Mouse (Mus musculus) stomach, postnatal 0 days (tissue): ENCODE data around the gene Mllt3. TPM values are rescaled to one million over a fixed set of nuclear protein-coding genes. Genes with fewer than 3 reads are reported as not detected.

Experiments used
- ATAC-seq: fragments of 200-750 bp; cut with Nextera tagmentation; 2 replicates; pipeline ENCODE4 v1.8.0; 2017; ENCODE audit not compliant: low FRiP score, low TSS enrichment
- DNase-seq: peaks from one replicate; pipeline ENCODE4 v3.0.0-alpha.2; 2016; ENCODE audit warnings: low spot score
- H3K27ac ChIP-seq: fragments of 300-500 bp; sonication (generic); replicated peaks from 2 replicates; pipeline ENCODE4 v1.5.1; 2014; ENCODE audit warnings: mild to moderate bottlenecking, control low read depth
- H3K27me3 ChIP-seq: fragments of 300-500 bp; sonication (generic); 2 replicates; pipeline ENCODE4 v1.6.1; 2014; ENCODE audit warnings: low read length; ENCODE audit not compliant: control insufficient read depth, insufficient read depth
- H3K36me3 ChIP-seq: fragments of 300-500 bp; sonication (generic); 2 replicates; pipeline ENCODE4 v1.6.1; 2014; ENCODE audit warnings: low read length, mixed read lengths; ENCODE audit not compliant: control insufficient read depth, insufficient read depth
- H3K4me1 ChIP-seq: fragments of 300-500 bp; sonication (generic); replicated peaks from 2 replicates; pipeline ENCODE4 v1.6.1; 2014; ENCODE audit warnings: antibody characterized with exemption; ENCODE audit not compliant: control insufficient read depth, insufficient read depth
- H3K4me2 ChIP-seq: fragments of 300-500 bp; sonication (generic); replicated peaks from 2 replicates; pipeline ENCODE4 v1.6.1; 2014; ENCODE audit warnings: low read depth, mild to moderate bottlenecking, control low read depth, moderate library complexity
- H3K4me3 ChIP-seq: fragments of 300-500 bp; sonication (generic); 2 replicates; pipeline ENCODE4 v1.5.1; 2014; ENCODE audit warnings: low read depth, low read length, control low read depth
- H3K9ac ChIP-seq: fragments of 300-500 bp; sonication (generic); 2 replicates; pipeline ENCODE4 v1.6.1; 2014; ENCODE audit warnings: mild to moderate bottlenecking, low read length, control low read depth, mixed read lengths
- H3K9me3 ChIP-seq: fragments of 300-500 bp; sonication (generic); 2 replicates; pipeline ENCODE4 v1.6.1; 2016; ENCODE audit warnings: low read length; ENCODE audit not compliant: control insufficient read depth
- CTCF ChIP-seq: IDR thresholded peaks from 2 replicates; pipeline ENCODE4 v1.5.1; 2016; ENCODE audit warnings: antibody characterized with exemption, low read depth, mild to moderate bottlenecking, moderate library complexity
- EP300 ChIP-seq: optimal IDR thresholded peaks from 2 replicates; pipeline ENCODE3; 2016; ENCODE audit warnings: antibody characterized with exemption
- whole genome bisulfite sequencing: fragments of 180-500 bp; shearing (Covaris S2); extraction: QIAGEN DNeasy Blood & Tissue Kit; methylation state at CpG from one replicate; pipeline ENCODE4 v1.1.7; 2014; 5-methylcytosine and 5-hydroxymethylcytosine counted together
- polyA plus RNA-seq: library from polyadenylated mRNA; unstranded; fragments of >200 nt; fragmentation: Nextera tagmentation; extraction: Ambion mirVana; gene quantifications from 2 replicates; pipeline ENCODE4 v1.2.1, GENCODE M21; 2015

Gene Mllt3
- polyA plus RNA-seq, 1 experiment from 2014 or later: 82.9 TPM

- no peak overlapping the region for H3K9ac ChIP-seq
- H3K36me3 ChIP-seq: no peaks in the 10 kb centered on the region
- 92% methylated on average over 7 of the region's 7 CpGs for WGBS
- ATAC-seq (no peak), DNase-seq (no peak)
- no peaks in the 10 kb centered on the region for H3K27me3 ChIP-seq
- H3K27ac ChIP-seq: no peak overlapping the region
- peaks cover 2% of the 10 kb centered on the region; the same call in 1 of the 2 replicates for H3K4me1 ChIP-seq
- H3K4me2 ChIP-seq: no peak overlapping the region
- no peak for TF ChIP-seq CTCF
- TF ChIP-seq EP300: no peak
- no peak overlapping the region for H3K4me3 ChIP-seq
- H3K9me3 ChIP-seq: no peaks in the 10 kb centered on the region
These were observed 93.5 kb downstream of the Mllt3 start for GRCm38 (mm10) chr4:87939474-87940154.

GRCm38 (mm10) chr4:87936326-87936725 lies 96.8 kb downstream of the Mllt3 start:
- WGBS: 41% methylated on average over 2 of the region's 2 CpGs
- Histone ChIP-seq H3K4me1 (peaks cover 2% of the 10 kb centered on the region; the same call in 1 of the 2 replicates), H3K9ac (no peak overlapping the region), H3K27ac (no peak overlapping the region), H3K27me3 (no peaks in the 10 kb centered on the region), H3K36me3 (no peaks in the 10 kb centered on the region), H3K4me2 (no peak overlapping the region), H3K9me3 (no peaks in the 10 kb centered on the region), H3K4me3 (no peak overlapping the region)
- no peak for ATAC-seq
- no peak for DNase-seq
- TF ChIP-seq EP300: no peak
- TF ChIP-seq CTCF: no peak

GRCm38 (mm10) chr4:87933701-87934337 lies 99.3 kb downstream of the Mllt3 start:
- 70% methylated on average over 4 of the region's 4 CpGs for WGBS
- TF ChIP-seq EP300 (no peak), CTCF (no peak)
- H3K27me3 ChIP-seq: no peaks in the 10 kb centered on the region
- DNase-seq: no peak
- no peak for ATAC-seq
- peaks cover 2% of the 10 kb centered on the region; the same call in 1 of the 2 replicates for H3K4me1 ChIP-seq
- no peaks in the 10 kb centered on the region for H3K9me3 ChIP-seq
- no peak overlapping the region for H3K27ac ChIP-seq
- H3K4me3 ChIP-seq: no peak overlapping the region
- H3K36me3 ChIP-seq: no peaks in the 10 kb centered on the region
- H3K9ac ChIP-seq: no peak overlapping the region
- no peak overlapping the region for H3K4me2 ChIP-seq

GRCm38 (mm10) chr4:87930356-87931245 lies 102.6 kb downstream of the Mllt3 start:
- H3K4me3 ChIP-seq: no peak overlapping the region
- ATAC-seq (no peak), DNase-seq (no peak)
- TF ChIP-seq EP300: no peak
- TF ChIP-seq CTCF: no peak
- H3K9ac ChIP-seq: no peak overlapping the region
- H3K27me3 ChIP-seq: no peaks in the 10 kb centered on the region
- no peaks in the 10 kb centered on the region for H3K36me3 ChIP-seq
- H3K27ac ChIP-seq: no peak overlapping the region
- no peaks in the 10 kb centered on the region for H3K4me1 ChIP-seq
- H3K9me3 ChIP-seq: no peaks in the 10 kb centered on the region
- H3K4me2 ChIP-seq: no peak overlapping the region
- WGBS: 90% methylated on average over 8 of the region's 8 CpGs

GRCm38 (mm10) chr4:87928603-87929199 lies 104.5 kb downstream of the Mllt3 start:
- DNase-seq (no peak), ATAC-seq (no peak)
- Histone ChIP-seq H3K27ac (no peak overlapping the region), H3K27me3 (no peaks in the 10 kb centered on the region), H3K4me1 (no peaks in the 10 kb centered on the region), H3K9ac (no peak overlapping the region), H3K36me3 (no peaks in the 10 kb centered on the region), H3K4me2 (no peak overlapping the region), H3K4me3 (no peak overlapping the region), H3K9me3 (no peaks in the 10 kb centered on the region)
- 62% methylated on average over 3 of the region's 3 CpGs for WGBS
- no peak for TF ChIP-seq EP300
